Mouse (Mus musculus) erythroblast, embryonic 14.5 days (primary cell): ENCODE measurements at regions not wholly inside any gene's neighbourhood (a gene's known extent, or its start where the extent isn't known, plus 50 kb on each side); places are given as distances from the start of the nearest gene placed in this dataset.

Experiments
- GATA1 ChIP-seq: IDR thresholded peaks from 2 replicates; pipeline ENCODE4 v1.6.1; 2012; ENCODE audit warnings: low read length, inconsistent platforms, mixed read lengths
- TAL1 ChIP-seq: IDR thresholded peaks from 3 replicates; pipeline ENCODE4 v1.6.1; 2012; ENCODE audit warnings: low read length, inconsistent platforms, mixed read lengths

- TF ChIP-seq GATA1: no peak
- TF ChIP-seq TAL1: no peak
Measured at GRCm38 (mm10) chr14:76816666-76817065, 219.9 kb upstream of the Ccdc122 start.
